24 mouse cellular contexts compared by ENCODE assay signal in genomic region chr5:143677363-143677762, GRCm38 (mm10). TPM values are rescaled to one million over a fixed set of nuclear protein-coding genes. Genes with fewer than 3 reads are reported as not detected.
A peak's percentile ranks its signal among the peaks of the same experiment; 100 is the strongest.
DNase-seq lines count a peak whose midpoint lies in the region; ATAC-seq and TF ChIP-seq lines count a peak whose summit lies in the region.
"Had no signal": no experiment of that assay in that cellular context is flagged by ENCODE, and none has a peak within 500 bp of the region (broad histone marks: within the 10 kb centered on the region; RNA-seq: fewer than 3 reads in every experiment).

No protein-coding gene starts in this region.

- WGBS in kidney, embryonic 15.5 days = 69% methylated on average over 4 of the region's 4 CpGs
- WGBS in liver, embryonic 15.5 days (ENCODE audit: insufficient replicate concordance) = 84% methylated on average over 4 of the region's 4 CpGs

- H3K79me3 ChIP-seq in C2C12 (ENCODE audit: low read depth) = peaks cover 49% of the 10 kb centered on the region

- ATAC-seq in kidney, embryonic 15.5 days (replicated peaks; ENCODE audit: low FRiP score) = no peak; the same call in 1 of the 2 replicates
- no peak for ATAC-seq in liver, embryonic 15.5 days (ENCODE audit: insufficient read depth)
- ATAC-seq: activated CD4-positive, CD25-positive, alpha-beta regulatory T cell, adult 4 months; forebrain, embryonic 14.5 days; hindbrain, embryonic 16.5 days; Patski had no signal

- no peak overlapping the region for H3ac ChIP-seq in C2C12 (ENCODE audit: control insufficient read depth, insufficient read length, low read depth)
- H3ac ChIP-seq in myocyte (ENCODE audit: control insufficient read depth, insufficient read length) = no peak overlapping the region

- H3K9ac ChIP-seq in kidney, embryonic 15.5 days = no peak overlapping the region
- 0 out of 2 replicates have a peak overlapping the region, but pooled peaks have one; percentile 5 for H3K9ac ChIP-seq in liver, embryonic 15.5 days
- H3K9ac ChIP-seq: embryonic facial prominence, embryonic 13.5 days; heart, embryonic 13.5 days; hindbrain, embryonic 12.5 days had no signal

- DNase-seq in kidney, adult 8-10 months = no peak
- no peak for DNase-seq in liver
- DNase-seq in layer of hippocampus, adult 18-20 months (ENCODE audit: low spot score in 2 of 2) = no peak
- DNase-seq: adrenal gland, postnatal 14 days; cerebellum, adult 11-12 months; cerebellum, adult 9-10 months; cerebellum, postnatal 25 days; gastrocnemius, postnatal 36 days; heart, adult 11 months; heart, postnatal 36 days had no signal

- H3K79me2 ChIP-seq in C2C12 (ENCODE audit: control insufficient read depth, insufficient read depth) = peaks cover 88% of the 10 kb centered on the region
- peaks cover 98% of the 10 kb centered on the region for H3K79me2 ChIP-seq in myocyte (ENCODE audit: control insufficient read depth, insufficient read depth)

- no peak overlapping the region for H3K4me2 ChIP-seq in kidney, embryonic 15.5 days
- H3K4me2 ChIP-seq in liver, embryonic 15.5 days = no peak overlapping the region
- H3K4me2 ChIP-seq in myocyte (ENCODE audit: low read depth) = peak overlapping the region; percentile 24
- H3K4me2 ChIP-seq: embryonic facial prominence, embryonic 13.5 days; heart, embryonic 13.5 days; hindbrain, embryonic 12.5 days had no signal

- H3K36me3 ChIP-seq in kidney, embryonic 15.5 days = no peaks in the 10 kb centered on the region
- H3K36me3 ChIP-seq in liver, embryonic 15.5 days (replicated peaks) = no peaks in the 10 kb centered on the region
- H3K36me3 ChIP-seq in C2C12 (ENCODE audit: control insufficient read depth, insufficient read depth) = no peaks in the 10 kb centered on the region
- H3K36me3 ChIP-seq in myocyte (ENCODE audit: control insufficient read depth, insufficient read depth) = no peaks in the 10 kb centered on the region
- H3K36me3 ChIP-seq: embryonic facial prominence, embryonic 13.5 days; forebrain, embryonic 10.5 days; heart, embryonic 13.5 days; hindbrain, embryonic 12.5 days had no signal

- no peaks in the 10 kb centered on the region for H3K27me3 ChIP-seq in kidney, embryonic 15.5 days
- H3K27me3 ChIP-seq in liver, embryonic 15.5 days = no peaks in the 10 kb centered on the region
- H3K27me3 ChIP-seq in C2C12 (ENCODE audit: control insufficient read depth, insufficient read depth, insufficient read length) (no peaks in the 10 kb centered on the region), myocyte (ENCODE audit: control insufficient read depth, insufficient read depth, insufficient read length) (no peaks in the 10 kb centered on the region)
- H3K27me3 ChIP-seq: CH12.LX; embryonic facial prominence, embryonic 13.5 days; heart, embryonic 13.5 days; hindbrain, embryonic 12.5 days; Patski had no signal

- no peak for TF ChIP-seq CTCF in C2C12 (IDR thresholded peaks at IDR 0.05; ENCODE audit: control insufficient read depth, insufficient read depth, insufficient read length)

- no peaks in the 10 kb centered on the region for H3K9me3 ChIP-seq in kidney, embryonic 15.5 days (replicated peaks)
- H3K9me3 ChIP-seq in liver, embryonic 15.5 days (replicated peaks) = no peaks in the 10 kb centered on the region
- H3K9me3 ChIP-seq: embryonic facial prominence, embryonic 13.5 days; forebrain, embryonic 10.5 days; heart, embryonic 13.5 days; hindbrain, embryonic 12.5 days had no signal

- TF ChIP-seq POLR2A in myocyte (IDR thresholded peaks at IDR 0.05; ENCODE audit: insufficient read length, low read depth) = no peak

- H3K4me1 ChIP-seq in kidney, embryonic 15.5 days = peaks cover 50% of the 10 kb centered on the region
- H3K4me1 ChIP-seq in liver, embryonic 15.5 days (replicated peaks) = peaks cover 79% of the 10 kb centered on the region

- H3K27ac ChIP-seq in kidney, embryonic 15.5 days = peak overlapping the region; percentile 37; the same call in 1 of the 2 replicates
- no peak overlapping the region for H3K27ac ChIP-seq in liver, embryonic 15.5 days (replicated peaks)
- H3K27ac ChIP-seq: embryonic facial prominence, embryonic 13.5 days; forebrain, embryonic 10.5 days; heart, embryonic 13.5 days; hindbrain, embryonic 12.5 days had no signal

- H3K4me3 ChIP-seq in kidney, embryonic 15.5 days (replicated peaks) = no peak overlapping the region
- no peak overlapping the region for H3K4me3 ChIP-seq in liver, embryonic 15.5 days (replicated peaks)
- H3K4me3 ChIP-seq in C2C12 (ENCODE audit: insufficient read depth, poor library complexity, severe bottlenecking) (no peak overlapping the region), myocyte (no peak overlapping the region)
- H3K4me3 ChIP-seq: embryonic facial prominence, embryonic 13.5 days; erythroblast, embryonic 14.5 days; forebrain, embryonic 10.5 days; heart, embryonic 13.5 days; hindbrain, embryonic 12.5 days had no signal

TF ChIP-seq in C2C12, 6 proteins besides CTCF, POLR2A, EP300 and RAD21:
- TF ChIP-seq CEBPB (IDR thresholded peaks at IDR 0.05; ENCODE audit: low read depth) (no peak), FOSL1 (IDR thresholded peaks at IDR 0.05; ENCODE audit: insufficient read depth, low read length, poor library complexity, severe bottlenecking) (no peak), MYOG (IDR thresholded peaks at IDR 0.05; ENCODE audit: control insufficient read depth, extremely low read depth, insufficient read length) (no peak), MYOD1 (IDR thresholded peaks at IDR 0.05; ENCODE audit: control insufficient read depth, insufficient read length, low read depth) (peak; percentile 68), MAX (IDR thresholded peaks at IDR 0.05) (no peak), USF1 (IDR thresholded peaks at IDR 0.05; ENCODE audit: low read depth) (no peak)

TF ChIP-seq in myocyte, 11 proteins besides CTCF, POLR2A, EP300 and RAD21:
- no peak for TF ChIP-seq TCF12 (IDR thresholded peaks at IDR 0.05; ENCODE audit: insufficient read depth, poor library complexity, severe bottlenecking)
- no peak for TF ChIP-seq POLR2AphosphoS2 (IDR thresholded peaks at IDR 0.05; ENCODE audit: insufficient read length, low read depth)
- peak; percentile 2 to 94 (median 88) for TF ChIP-seq MYOD1 (IDR thresholded peaks at IDR 0.05; ENCODE audit: control insufficient read depth in 1 of 3, insufficient read length in 2 of 3, low read depth in 2 of 3)
- TF ChIP-seq USF1 (IDR thresholded peaks at IDR 0.05; ENCODE audit: low read depth) = no peak
- TF ChIP-seq MYOG (IDR thresholded peaks at IDR 0.05; ENCODE audit: control insufficient read depth in 1 of 3, insufficient read depth in 1 of 3, insufficient read length in 2 of 3, low read depth in 2 of 3) = peak in 2 of 3 experiments; percentile 79 to 84

RNA-seq across cellular contexts. Expression of gene Usp42, which starts 54.7 kb away (rescaled TPM):
- polyA plus RNA-seq in kidney, embryonic 15.5 days (2015; fragmentation: Nextera tagmentation; extraction: Ambion mirVana) = 17.9 and 19.0 TPM in 2 replicates
- polyA plus RNA-seq in liver, embryonic 15.5 days (2015; fragmentation: Nextera tagmentation; extraction: Ambion mirVana) = 3.4 TPM in 2 replicates
- 4.8 TPM for polyA plus RNA-seq in C2C12 (2012; fragmentation: generic; extraction: Trizol)
- 4.1 TPM for polyA plus RNA-seq in myocyte (2012; fragmentation: generic; extraction: Trizol)
- total RNA-seq in layer of hippocampus, adult 18-20 months (2021) = 10 to 100 TPM; 20.7 to 21.3 TPM

RNA-seq across cellular contexts. Expression of gene Cyth3, which starts 55.1 kb away (rescaled TPM):
- polyA plus RNA-seq in kidney, embryonic 15.5 days (2015; fragmentation: Nextera tagmentation; extraction: Ambion mirVana) = 66.0 and 71.5 TPM in 2 replicates
- polyA plus RNA-seq in liver, embryonic 15.5 days (2015; fragmentation: Nextera tagmentation; extraction: Ambion mirVana) = 35.7 and 37.5 TPM in 2 replicates
- 23.9 TPM for polyA plus RNA-seq in C2C12 (2012; fragmentation: generic; extraction: Trizol)
- 18.5 TPM for polyA plus RNA-seq in myocyte (2012; fragmentation: generic; extraction: Trizol)
- 10 to 100 TPM; 41.3 to 51.6 TPM for total RNA-seq in layer of hippocampus, adult 18-20 months (2021)
